Mouse (Mus musculus): ENCODE data around the gene Golgb1. TPM values are rescaled to one million over a fixed set of nuclear protein-coding genes. Genes with fewer than 3 reads are reported as not detected.

The Golgb1 gene
- polyA plus RNA-seq, 1 experiment from 2014 or later, result 97.2 TPM

GRCm38 (mm10) chr16:36896712-36897111 lies 21.8 kb downstream of the Golgb1 start:
- Histone ChIP-seq H3K4me2 (ENCODE audit: low read depth, low read length) (no peak overlapping the region), H3K36me3 (ENCODE audit: control insufficient read depth, insufficient read depth, low read length) (peaks cover 33% of the 10 kb centered on the region), H3K27ac (ENCODE audit: low read length) (no peak overlapping the region), H3K9me3 (ENCODE audit: control insufficient read depth, low read length) (no peaks in the 10 kb centered on the region), H3K4me3 (ENCODE audit: low read length) (no peak overlapping the region), H3K9ac (ENCODE audit: low read length) (no peak overlapping the region), H3K27me3 (ENCODE audit: control insufficient read depth, insufficient read depth, low read depth, low read length) (no peaks in the 10 kb centered on the region), H3K4me1 (replicated peaks; ENCODE audit: control insufficient read depth, insufficient read depth, low read length) (no peaks in the 10 kb centered on the region)
- no peak for ATAC-seq (ENCODE audit: low read depth)
- WGBS, result 86% methylated on average over 6 of the region's 6 CpGs

GRCm38 (mm10) chr16:36903156-36903555 lies 28.2 kb downstream of the Golgb1 start:
- Histone ChIP-seq H3K4me1 (replicated peaks; ENCODE audit: control insufficient read depth, insufficient read depth, low read length) (no peaks in the 10 kb centered on the region), H3K36me3 (ENCODE audit: control insufficient read depth, insufficient read depth, low read length) (peaks cover 24% of the 10 kb centered on the region), H3K27ac (ENCODE audit: low read length) (no peak overlapping the region), H3K4me3 (ENCODE audit: low read length) (no peak overlapping the region), H3K27me3 (ENCODE audit: control insufficient read depth, insufficient read depth, low read depth, low read length) (no peaks in the 10 kb centered on the region), H3K9ac (ENCODE audit: low read length) (no peak overlapping the region), H3K4me2 (ENCODE audit: low read depth, low read length) (no peak overlapping the region), H3K9me3 (ENCODE audit: control insufficient read depth, low read length) (no peaks in the 10 kb centered on the region)
- no peak for ATAC-seq (ENCODE audit: low read depth)
- WGBS, result 84% methylated on average over 5 of the region's 5 CpGs

- no peak overlapping the region for H3K9ac ChIP-seq (ENCODE audit: low read length)
- ATAC-seq (ENCODE audit: low read depth), result 0 out of 2 replicates have a peak, but pooled peaks have one; percentile 26
- no peak overlapping the region for H3K4me2 ChIP-seq (ENCODE audit: low read depth, low read length)
- no peak overlapping the region; the same call in 1 of the 2 replicates for H3K27ac ChIP-seq (ENCODE audit: low read length)
- 71% methylated on average over 10 of the region's 10 CpGs for WGBS
- no peaks in the 10 kb centered on the region for H3K9me3 ChIP-seq (ENCODE audit: control insufficient read depth, low read length)
- H3K36me3 ChIP-seq (ENCODE audit: control insufficient read depth, insufficient read depth, low read length), result peaks cover 18% of the 10 kb centered on the region
- H3K4me3 ChIP-seq (ENCODE audit: low read length), result no peak overlapping the region
- no peaks in the 10 kb centered on the region for H3K27me3 ChIP-seq (ENCODE audit: control insufficient read depth, insufficient read depth, low read depth, low read length)
- H3K4me1 ChIP-seq (replicated peaks; ENCODE audit: control insufficient read depth, insufficient read depth, low read length), result no peaks in the 10 kb centered on the region
These were observed 37.0 kb downstream of the Golgb1 start for GRCm38 (mm10) chr16:36911909-36912308.

- WGBS, result 75% methylated on average over 13 of the region's 13 CpGs
- H3K27me3 ChIP-seq (ENCODE audit: control insufficient read depth, insufficient read depth, low read depth, low read length), result no peaks in the 10 kb centered on the region
- no peak overlapping the region for H3K9ac ChIP-seq (ENCODE audit: low read length)
- ATAC-seq (ENCODE audit: low read depth), result peak; percentile 49; the same call in 1 of the 2 replicates
- no peak overlapping the region for H3K4me3 ChIP-seq (ENCODE audit: low read length)
- no peak overlapping the region for H3K4me2 ChIP-seq (ENCODE audit: low read depth, low read length)
- H3K9me3 ChIP-seq (ENCODE audit: control insufficient read depth, low read length), result no peaks in the 10 kb centered on the region
- H3K27ac ChIP-seq (ENCODE audit: low read length), result no peak overlapping the region; the same call in 1 of the 2 replicates
- peaks cover 18% of the 10 kb centered on the region for H3K36me3 ChIP-seq (ENCODE audit: control insufficient read depth, insufficient read depth, low read length)
- no peaks in the 10 kb centered on the region for H3K4me1 ChIP-seq (replicated peaks; ENCODE audit: control insufficient read depth, insufficient read depth, low read length)
These were observed 37.4 kb downstream of the Golgb1 start for GRCm38 (mm10) chr16:36912311-36912710.

- no peaks in the 10 kb centered on the region for H3K4me1 ChIP-seq (replicated peaks; ENCODE audit: control insufficient read depth, insufficient read depth, low read length)
These were observed 39.3 kb downstream of the Golgb1 start for GRCm38 (mm10) chr16:36914195-36914594.

GRCm38 (mm10) chr16:36918505-36918904 lies 43.6 kb downstream of the Golgb1 start:
- Histone ChIP-seq H3K9me3 (ENCODE audit: control insufficient read depth, low read length) (no peaks in the 10 kb centered on the region), H3K27me3 (ENCODE audit: control insufficient read depth, insufficient read depth, low read depth, low read length) (no peaks in the 10 kb centered on the region), H3K36me3 (ENCODE audit: control insufficient read depth, insufficient read depth, low read length) (peaks cover 27% of the 10 kb centered on the region), H3K4me1 (replicated peaks; ENCODE audit: control insufficient read depth, insufficient read depth, low read length) (no peaks in the 10 kb centered on the region), H3K4me3 (ENCODE audit: low read length) (no peak overlapping the region), H3K27ac (ENCODE audit: low read length) (no peak overlapping the region), H3K9ac (ENCODE audit: low read length) (no peak overlapping the region), H3K4me2 (ENCODE audit: low read depth, low read length) (no peak overlapping the region)
- ATAC-seq (ENCODE audit: low read depth), result no peak
- 95% methylated on average over 10 of the region's 10 CpGs for WGBS

More at GRCm38 (mm10) chr16:36914195-36914594, 39.3 kb downstream of the Golgb1 start:
- no peak overlapping the region for H3K4me3 ChIP-seq (ENCODE audit: low read length)
- H3K27ac ChIP-seq (ENCODE audit: low read length), result no peak overlapping the region
- H3K36me3 ChIP-seq (ENCODE audit: control insufficient read depth, insufficient read depth, low read length), result peaks cover 22% of the 10 kb centered on the region
- WGBS, result 66% methylated on average over 5 of the region's 5 CpGs
- H3K9ac ChIP-seq (ENCODE audit: low read length), result no peak overlapping the region
- no peak overlapping the region for H3K4me2 ChIP-seq (ENCODE audit: low read depth, low read length)
- ATAC-seq (ENCODE audit: low read depth), result no peak
- no peaks in the 10 kb centered on the region for H3K27me3 ChIP-seq (ENCODE audit: control insufficient read depth, insufficient read depth, low read depth, low read length)
- no peaks in the 10 kb centered on the region for H3K9me3 ChIP-seq (ENCODE audit: control insufficient read depth, low read length)

- no peak overlapping the region for H3K4me2 ChIP-seq (ENCODE audit: low read depth, low read length)
- no peak overlapping the region for H3K4me3 ChIP-seq (ENCODE audit: low read length)
- H3K9me3 ChIP-seq (ENCODE audit: control insufficient read depth, low read length), result no peaks in the 10 kb centered on the region
- H3K27ac ChIP-seq (ENCODE audit: low read length), result no peak overlapping the region
- peaks cover 27% of the 10 kb centered on the region for H3K36me3 ChIP-seq (ENCODE audit: control insufficient read depth, insufficient read depth, low read length)
- 73% methylated on average over 3 of the region's 3 CpGs for WGBS
- no peaks in the 10 kb centered on the region for H3K27me3 ChIP-seq (ENCODE audit: control insufficient read depth, insufficient read depth, low read depth, low read length)
- no peak for ATAC-seq (ENCODE audit: low read depth)
- H3K4me1 ChIP-seq (replicated peaks; ENCODE audit: control insufficient read depth, insufficient read depth, low read length), result no peaks in the 10 kb centered on the region
- H3K9ac ChIP-seq (ENCODE audit: low read length), result no peak overlapping the region
These were observed 45.5 kb downstream of the Golgb1 start for GRCm38 (mm10) chr16:36920410-36920809.

- Histone ChIP-seq H3K36me3 (ENCODE audit: control insufficient read depth, insufficient read depth, low read length) (peaks cover 29% of the 10 kb centered on the region), H3K27me3 (ENCODE audit: control insufficient read depth, insufficient read depth, low read depth, low read length) (no peaks in the 10 kb centered on the region), H3K4me1 (replicated peaks; ENCODE audit: control insufficient read depth, insufficient read depth, low read length) (no peaks in the 10 kb centered on the region), H3K9ac (ENCODE audit: low read length) (no peak overlapping the region), H3K4me3 (ENCODE audit: low read length) (no peak overlapping the region), H3K4me2 (ENCODE audit: low read depth, low read length) (no peak overlapping the region), H3K27ac (ENCODE audit: low read length) (no peak overlapping the region), H3K9me3 (ENCODE audit: control insufficient read depth, low read length) (no peaks in the 10 kb centered on the region)
- WGBS, result 87% methylated on average over 8 of the region's 8 CpGs
- ATAC-seq (ENCODE audit: low read depth), result no peak
These were observed 46.2 kb downstream of the Golgb1 start for GRCm38 (mm10) chr16:36921067-36921613.

- H3K9ac ChIP-seq (ENCODE audit: low read length), result no peak overlapping the region
- H3K9me3 ChIP-seq (ENCODE audit: control insufficient read depth, low read length), result no peaks in the 10 kb centered on the region
- no peak overlapping the region for H3K27ac ChIP-seq (ENCODE audit: low read length)
- no peaks in the 10 kb centered on the region for H3K27me3 ChIP-seq (ENCODE audit: control insufficient read depth, insufficient read depth, low read depth, low read length)
- ATAC-seq (ENCODE audit: low read depth), result no peak
- peaks cover 35% of the 10 kb centered on the region for H3K36me3 ChIP-seq (ENCODE audit: control insufficient read depth, insufficient read depth, low read length)
- 74% methylated on average over 6 of the region's 6 CpGs for WGBS
- H3K4me2 ChIP-seq (ENCODE audit: low read depth, low read length), result no peak overlapping the region
- H3K4me1 ChIP-seq (replicated peaks; ENCODE audit: control insufficient read depth, insufficient read depth, low read length), result no peaks in the 10 kb centered on the region
- H3K4me3 ChIP-seq (ENCODE audit: low read length), result no peak overlapping the region
These were observed 47.0 kb downstream of the Golgb1 start for GRCm38 (mm10) chr16:36921980-36922379.

- Histone ChIP-seq H3K9me3 (ENCODE audit: control insufficient read depth, low read length) (no peaks in the 10 kb centered on the region), H3K27ac (ENCODE audit: low read length) (no peak overlapping the region), H3K36me3 (ENCODE audit: control insufficient read depth, insufficient read depth, low read length) (peaks cover 31% of the 10 kb centered on the region), H3K9ac (ENCODE audit: low read length) (no peak overlapping the region), H3K4me1 (replicated peaks; ENCODE audit: control insufficient read depth, insufficient read depth, low read length) (no peaks in the 10 kb centered on the region), H3K27me3 (ENCODE audit: control insufficient read depth, insufficient read depth, low read depth, low read length) (no peaks in the 10 kb centered on the region), H3K4me2 (ENCODE audit: low read depth, low read length) (no peak overlapping the region), H3K4me3 (ENCODE audit: low read length) (no peak overlapping the region)
- ATAC-seq (ENCODE audit: low read depth), result no peak
- WGBS, result 89% methylated on average over 8 of the region's 8 CpGs
These were observed 49.4 kb downstream of the Golgb1 start for GRCm38 (mm10) chr16:36924312-36924711.

Measured in lung, embryonic 16.5 days (tissue).